ENCODE assay signal across 17 mouse cellular contexts in genomic region chr5:103917357-103917895, GRCm38 (mm10). TPM values are rescaled to one million over a fixed set of nuclear protein-coding genes. Genes with fewer than 3 reads are reported as not detected.
DNase-seq lines count a peak whose midpoint lies in the region; ATAC-seq and TF ChIP-seq lines count a peak whose summit lies in the region.
"Had no signal": no experiment of that assay in that cellular context is flagged by ENCODE, and none has a peak within 500 bp of the region (broad histone marks: within the 10 kb centered on the region; RNA-seq: fewer than 3 reads in every experiment).

No protein-coding gene starts in this region.

- no peak overlapping the region for H3K4me3 ChIP-seq in hindbrain, embryonic 14.5 days (replicated peaks; ENCODE audit: low read length)
- no peak overlapping the region for H3K4me3 ChIP-seq in hindbrain, embryonic 12.5 days
- H3K4me3 ChIP-seq in midbrain, embryonic 14.5 days (replicated peaks; ENCODE audit: low read depth, low read length) = no peak overlapping the region
- no peak overlapping the region for H3K4me3 ChIP-seq in midbrain, embryonic 10.5 days
- H3K4me3 ChIP-seq in intestine, postnatal 0 days (ENCODE audit: low read depth, low read length) = no peak overlapping the region
- H3K4me3 ChIP-seq: heart, embryonic 15.5 days; hindbrain, embryonic 15.5 days had no signal

- no peaks in the 10 kb centered on the region for H3K4me1 ChIP-seq in hindbrain, embryonic 14.5 days (replicated peaks; ENCODE audit: control insufficient read depth, insufficient read depth, low read length)
- no peaks in the 10 kb centered on the region for H3K4me1 ChIP-seq in hindbrain, embryonic 12.5 days
- H3K4me1 ChIP-seq in midbrain, embryonic 14.5 days (ENCODE audit: control insufficient read depth, insufficient read depth, low read length) = no peaks in the 10 kb centered on the region
- H3K4me1 ChIP-seq in midbrain, embryonic 10.5 days = no peaks in the 10 kb centered on the region
- no peaks in the 10 kb centered on the region for H3K4me1 ChIP-seq in intestine, postnatal 0 days (replicated peaks; ENCODE audit: control insufficient read depth, insufficient read depth, low read length)
- H3K4me1 ChIP-seq: heart, embryonic 15.5 days; hindbrain, embryonic 15.5 days had no signal

- no peak for DNase-seq in hindbrain, embryonic 14.5 days (ENCODE audit: low spot score)
- peak; percentile 52 for DNase-seq in midbrain, embryonic 14.5 days
- no peak for DNase-seq in midbrain, embryonic 10.5 days (ENCODE audit: low spot score)
- no peak for DNase-seq in thymus, postnatal 14 days
- DNase-seq in gastrocnemius, postnatal 36 days = no peak
- DNase-seq: adrenal gland, adult 2 months; cerebellum, adult 8-10 months; liver, postnatal 0 days; lung, postnatal 4 days had no signal

- H3K27me3 ChIP-seq in hindbrain, embryonic 14.5 days (ENCODE audit: control insufficient read depth, insufficient read depth, low read length) = no peaks in the 10 kb centered on the region
- H3K27me3 ChIP-seq in hindbrain, embryonic 12.5 days = no peaks in the 10 kb centered on the region; the same call in 1 of the 2 replicates
- H3K27me3 ChIP-seq in midbrain, embryonic 14.5 days (ENCODE audit: control insufficient read depth, insufficient read depth, low read length) = no peaks in the 10 kb centered on the region
- H3K27me3 ChIP-seq in midbrain, embryonic 10.5 days (ENCODE audit: low read depth, poor library complexity, severe bottlenecking) = peaks cover 7% of the 10 kb centered on the region; the same call in 1 of the 2 replicates
- no peaks in the 10 kb centered on the region for H3K27me3 ChIP-seq in intestine, postnatal 0 days (replicated peaks; ENCODE audit: control insufficient read depth, insufficient read depth, low read length)
- H3K27me3 ChIP-seq: hindbrain, embryonic 15.5 days had no signal

- H3K27ac ChIP-seq in hindbrain, embryonic 14.5 days = no peak overlapping the region
- H3K27ac ChIP-seq in hindbrain, embryonic 12.5 days = no peak overlapping the region; the same call in 1 of the 2 replicates
- 0 out of 2 replicates have a peak overlapping the region, but pooled peaks have one; percentile 21 for H3K27ac ChIP-seq in midbrain, embryonic 14.5 days (replicated peaks; ENCODE audit: low read depth, low read length)
- no peak overlapping the region for H3K27ac ChIP-seq in midbrain, embryonic 10.5 days (replicated peaks)
- H3K27ac ChIP-seq in intestine, postnatal 0 days (ENCODE audit: low read depth, low read length) = no peak overlapping the region; the same call in 1 of the 2 replicates
- H3K27ac ChIP-seq: heart, embryonic 15.5 days; hindbrain, embryonic 15.5 days had no signal

- H3K9me3 ChIP-seq in hindbrain, embryonic 14.5 days (ENCODE audit: control insufficient read depth, low read length) = no peaks in the 10 kb centered on the region
- H3K9me3 ChIP-seq in hindbrain, embryonic 12.5 days (replicated peaks) = no peaks in the 10 kb centered on the region
- no peaks in the 10 kb centered on the region for H3K9me3 ChIP-seq in midbrain, embryonic 14.5 days (ENCODE audit: control insufficient read depth, low read length)
- H3K9me3 ChIP-seq in midbrain, embryonic 10.5 days (replicated peaks) = no peaks in the 10 kb centered on the region
- no peaks in the 10 kb centered on the region for H3K9me3 ChIP-seq in intestine, postnatal 0 days (ENCODE audit: control insufficient read depth)
- H3K9me3 ChIP-seq: G1E; heart, embryonic 15.5 days; hindbrain, embryonic 15.5 days had no signal

- H3K9ac ChIP-seq in hindbrain, embryonic 14.5 days = no peak overlapping the region
- H3K9ac ChIP-seq in hindbrain, embryonic 12.5 days = no peak overlapping the region
- H3K9ac ChIP-seq in midbrain, embryonic 14.5 days (replicated peaks; ENCODE audit: low read length) = no peak overlapping the region
- H3K9ac ChIP-seq in intestine, postnatal 0 days (ENCODE audit: low read depth, low read length) = no peak overlapping the region
- H3K9ac ChIP-seq: heart, embryonic 15.5 days; hindbrain, embryonic 15.5 days; liver, postnatal 0 days had no signal

- 62% methylated on average over 8 of the region's 8 CpGs for WGBS in hindbrain, embryonic 14.5 days
- WGBS in hindbrain, embryonic 12.5 days = 69% methylated on average over 8 of the region's 8 CpGs
- WGBS in midbrain, embryonic 14.5 days = 49% methylated on average over 8 of the region's 8 CpGs
- 71% methylated on average over 8 of the region's 8 CpGs for WGBS in midbrain, embryonic 10.5 days
- 52% methylated on average over 8 of the region's 8 CpGs for WGBS in intestine, postnatal 0 days

- TF ChIP-seq CTCF in intestine, postnatal 0 days (IDR thresholded peaks at IDR 0.05; ENCODE audit: low read depth) = peak; percentile 21; the same call in 1 of the 2 replicates

- peak; percentile 40; the same call in 1 of the 2 replicates for ATAC-seq in hindbrain, embryonic 14.5 days (ENCODE audit: low FRiP score)
- ATAC-seq in hindbrain, embryonic 12.5 days (ENCODE audit: low FRiP score) = no peak
- no peak for ATAC-seq in midbrain, embryonic 14.5 days (ENCODE audit: low FRiP score, low TSS enrichment)
- ATAC-seq in intestine, postnatal 0 days = no peak; the same call in 1 of the 2 replicates
- ATAC-seq: liver, postnatal 0 days had no signal

- intact Hi-C loops in gastrocnemius, postnatal 36 days (cut with DNase I) = no loop called here

- no peak overlapping the region for H3K4me2 ChIP-seq in hindbrain, embryonic 14.5 days (replicated peaks)
- no peak overlapping the region for H3K4me2 ChIP-seq in hindbrain, embryonic 12.5 days (replicated peaks)
- no peak overlapping the region for H3K4me2 ChIP-seq in midbrain, embryonic 14.5 days (ENCODE audit: low read length)
- no peak overlapping the region for H3K4me2 ChIP-seq in intestine, postnatal 0 days (replicated peaks; ENCODE audit: low read depth)
- H3K4me2 ChIP-seq: heart, embryonic 15.5 days; hindbrain, embryonic 15.5 days had no signal

- H3K36me3 ChIP-seq in hindbrain, embryonic 14.5 days (replicated peaks; ENCODE audit: control insufficient read depth, insufficient read depth) = no peaks in the 10 kb centered on the region
- no peaks in the 10 kb centered on the region for H3K36me3 ChIP-seq in hindbrain, embryonic 12.5 days
- H3K36me3 ChIP-seq in midbrain, embryonic 14.5 days (ENCODE audit: control insufficient read depth, insufficient read depth, low read length) = no peaks in the 10 kb centered on the region
- H3K36me3 ChIP-seq in midbrain, embryonic 10.5 days = no peaks in the 10 kb centered on the region
- H3K36me3 ChIP-seq in intestine, postnatal 0 days (ENCODE audit: control insufficient read depth, insufficient read depth) = no peaks in the 10 kb centered on the region
- H3K36me3 ChIP-seq: G1E; heart, embryonic 15.5 days; hindbrain, embryonic 15.5 days had no signal

RNA-seq across cellular contexts. Expression of gene Klhl8, which starts 6.4 kb away (rescaled TPM):
- polyA plus RNA-seq in hindbrain, embryonic 14.5 days (2014; fragmentation: Nextera tagmentation; extraction: Ambion mirVana) = 45.4 and 47.5 TPM in 2 replicates
- polyA plus RNA-seq in hindbrain, embryonic 12.5 days (2016; fragmentation: Nextera tagmentation; extraction: Ambion mirVana) = 20.1 and 20.3 TPM in 2 replicates
- polyA plus RNA-seq in midbrain, embryonic 14.5 days (2014; fragmentation: Nextera tagmentation; extraction: Ambion mirVana) = 35.3 and 47.3 TPM in 2 replicates
- polyA plus RNA-seq in midbrain, embryonic 10.5 days (2016; fragmentation: Nextera tagmentation; extraction: Ambion mirVana) = 11.5 TPM in 2 replicates
- polyA plus RNA-seq in intestine, postnatal 0 days (2015; fragmentation: Nextera tagmentation; extraction: Ambion mirVana) = 4.3 and 4.6 TPM in 2 replicates
- 10 to 100 TPM; 21.9 to 22.5 TPM for total RNA-seq in gastrocnemius, postnatal 36 days (2021)

RNA-seq across cellular contexts. Expression of gene Hsd17b13, which starts 59.8 kb away (rescaled TPM):
- not detected in 2 replicates for polyA plus RNA-seq in hindbrain, embryonic 14.5 days (2014; fragmentation: Nextera tagmentation; extraction: Ambion mirVana)
- not detected in 2 replicates for polyA plus RNA-seq in hindbrain, embryonic 12.5 days (2016; fragmentation: Nextera tagmentation; extraction: Ambion mirVana)
- not detected in 2 replicates for polyA plus RNA-seq in midbrain, embryonic 14.5 days (2014; fragmentation: Nextera tagmentation; extraction: Ambion mirVana)
- polyA plus RNA-seq in midbrain, embryonic 10.5 days (2016; fragmentation: Nextera tagmentation; extraction: Ambion mirVana) = not detected in 2 replicates
- polyA plus RNA-seq in intestine, postnatal 0 days (2015; fragmentation: Nextera tagmentation; extraction: Ambion mirVana) = 76.5 and 78.0 TPM in 2 replicates
- not detected for total RNA-seq in gastrocnemius, postnatal 36 days (2021)
- total RNA-seq: G1E; granulocyte monocyte progenitor cell, adult 5-6 weeks; layer of hippocampus, adult 8-10 months had no signal
- polyA plus RNA-seq: adrenal gland, adult 2 months; G1E; heart, embryonic 15.5 days; hindbrain, embryonic 15.5 days; kidney, embryonic 14.5 days had no signal

Comparison
In these comparisons a context has a peak if more than half of its experiments do, and no peak if none do; other contexts are left out.
1. RNA of gene Hsd17b13, which starts 59.8 kb away (polyA plus RNA-seq): 76.5 to 78.0 TPM in intestine, postnatal 0 days; not detected in hindbrain, embryonic 12.5 days, not detected in hindbrain, embryonic 14.5 days, not detected in midbrain, embryonic 14.5 days and not detected in midbrain, embryonic 10.5 days; every median in the first group is over 10 times any median in the second.